Mouse (Mus musculus) midbrain, postnatal 0 days (tissue): Measurements from ENCODE around the gene Usp17lc. TPM values are rescaled to one million over a fixed set of nuclear protein-coding genes. Genes with fewer than 3 reads are reported as not detected.
"Not testable (repeated sequence)": the region's sequence is repeated elsewhere in the genome, so short reads cannot be mapped to it uniquely, and the experiment has no call there.

Experiments used
- ATAC-seq: fragments of 200-750 bp; cut with Nextera tagmentation; 2 replicates; pipeline ENCODE4 v1.8.0; 2017; ENCODE audit warnings: moderate number of reproducible peaks, mild to moderate bottlenecking, moderate TSS enrichment, moderate library complexity; ENCODE audit not compliant: low FRiP score
- DNase-seq: peaks from one replicate; pipeline ENCODE4 v3.0.0-alpha.2; 2015; ENCODE audit warnings: low spot score
- H3K27ac ChIP-seq: fragments of 300-500 bp; sonication (generic); 2 replicates; pipeline ENCODE4 v1.5.1; 2014; ENCODE audit warnings: low read depth, mild to moderate bottlenecking, low read length, mixed read lengths
- H3K27me3 ChIP-seq: fragments of 300-500 bp; sonication (generic); 2 replicates; pipeline ENCODE4 v1.6.1; 2014; ENCODE audit warnings: low read length, control low read depth, mixed read lengths; ENCODE audit not compliant: insufficient read depth
- H3K36me3 ChIP-seq: fragments of 300-500 bp; sonication (generic); 2 replicates; pipeline ENCODE4 v1.6.1; 2014; ENCODE audit warnings: low read length, control low read depth, mixed read lengths; ENCODE audit not compliant: insufficient read depth
- H3K4me1 ChIP-seq: fragments of 300-500 bp; sonication (generic); 2 replicates; pipeline ENCODE4 v1.6.1; 2014; ENCODE audit warnings: mild to moderate bottlenecking, control low read depth, antibody characterized with exemption, low read length, mixed read lengths; ENCODE audit not compliant: insufficient read depth
- H3K4me2 ChIP-seq: fragments of 300-500 bp; sonication (generic); 2 replicates; pipeline ENCODE4 v1.6.1; 2014; ENCODE audit warnings: low read depth, mild to moderate bottlenecking, low read length, mixed read lengths; ENCODE audit not compliant: poor library complexity, severe bottlenecking
- H3K4me3 ChIP-seq: fragments of 300-500 bp; sonication (generic); 2 replicates; pipeline ENCODE4 v1.5.1; 2014; ENCODE audit warnings: low read depth, mild to moderate bottlenecking, low read length, moderate library complexity
- H3K9ac ChIP-seq: fragments of 300-500 bp; sonication (generic); replicated peaks from 2 replicates; pipeline ENCODE4 v1.6.1; 2014; ENCODE audit warnings: mild to moderate bottlenecking, low read length, moderate library complexity, mixed read lengths; ENCODE audit not compliant: poor library complexity, severe bottlenecking
- H3K9me3 ChIP-seq: fragments of 300-500 bp; sonication (generic); 2 replicates; pipeline ENCODE4 v1.6.1; 2016; ENCODE audit warnings: low read length, control low read depth
- CTCF ChIP-seq: IDR thresholded peaks from 2 replicates; pipeline ENCODE4 v1.5.1; 2016; ENCODE audit warnings: antibody characterized with exemption, mild to moderate bottlenecking
- WGBS: fragments of 180-500 bp; shearing (Covaris S2); extraction: QIAGEN DNeasy Blood & Tissue Kit; methylation state at CpG from one replicate; pipeline ENCODE4 v1.1.7; 2014; 5-methylcytosine and 5-hydroxymethylcytosine counted together
- polyA plus RNA-seq: library from polyadenylated mRNA; unstranded; fragments of >200 nt; fragmentation: Nextera tagmentation; extraction: Ambion mirVana; gene quantifications from 2 replicates; pipeline ENCODE4 v1.2.1, GENCODE M21; 2015
- total RNA-seq: library from RNA; depleted of rRNA; stranded (reverse); fragments of >200 nt; gene quantifications from 2 replicates; pipeline ENCODE4 v1.2.3, GENCODE M21; 2014; rRNA removed

Usp17lc gene
- total RNA-seq, result not detected in 2 replicates
- not detected in 2 replicates for polyA plus RNA-seq

DNA sequence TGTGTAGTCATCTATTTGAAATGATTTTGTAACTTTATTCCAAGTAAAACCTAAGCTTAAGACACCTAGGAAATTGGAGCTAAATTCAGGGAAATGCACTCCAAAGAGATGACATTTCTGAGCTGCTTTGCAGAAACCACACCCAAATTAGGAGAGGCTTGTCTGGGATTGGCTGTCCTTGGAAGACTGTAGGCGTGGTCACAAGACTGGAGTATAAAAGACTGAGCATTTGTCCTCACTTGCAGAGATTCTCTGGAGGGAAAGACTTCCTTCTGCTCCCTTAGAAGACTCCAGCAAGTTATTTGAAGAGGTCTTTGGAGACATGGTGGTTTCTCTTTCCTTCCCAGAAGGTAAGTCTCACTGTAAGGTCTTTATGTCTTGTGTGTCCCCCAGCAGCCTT lies at the start of gene Usp17lc:
TSS of gene Usp17lc (plus strand) at position 301 of the 400 bp plus-strand sequence.
- ATAC-seq, H3K9ac ChIP-seq, H3K27ac ChIP-seq, H3K36me3 ChIP-seq, H3K4me1 ChIP-seq, H3K9me3 ChIP-seq, H3K4me2 ChIP-seq, DNase-seq, H3K4me3 ChIP-seq, H3K27me3 ChIP-seq: not testable (repeated sequence)
- WGBS, result 73% methylated on average over 1 of the region's 1 CpGs

DNA sequence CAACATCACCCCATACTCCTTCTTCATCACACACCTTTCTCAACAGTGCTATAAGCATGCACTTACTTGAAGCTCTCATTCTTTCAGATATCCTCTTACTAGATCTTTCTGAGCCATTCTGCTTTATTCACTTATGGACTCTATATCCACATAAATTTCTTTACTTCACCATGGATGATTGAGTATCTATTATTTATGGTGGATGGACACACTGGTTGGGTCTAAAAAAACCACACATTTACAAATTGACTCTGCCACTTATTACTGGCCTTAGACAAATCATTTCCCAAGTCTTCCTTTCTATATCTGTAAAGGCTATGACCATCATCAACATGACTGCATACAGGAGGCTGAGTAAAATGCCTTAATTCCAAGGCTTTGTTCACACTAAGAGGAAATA lies 28.8 kb upstream of the Usp17lc start, which contains the start of gene Olfr603:
TSS of gene Olfr603 (minus strand) at position 101 of the 400 bp plus-strand sequence.
- H3K4me2 ChIP-seq, result no peak within 1 kb of the TSS
- H3K9me3 ChIP-seq, result no peaks in the 10 kb centered on the region
- H3K36me3 ChIP-seq, result no peaks in the 10 kb centered on the region
- DNase-seq (no peak), ATAC-seq (no peak)
- no peak within 1 kb of the TSS for H3K9ac ChIP-seq
- no peak within 1 kb of the TSS for H3K27ac ChIP-seq
- H3K4me1 ChIP-seq, result no peaks in the 10 kb centered on the region
- no peak within 1 kb of the TSS for H3K4me3 ChIP-seq
- TF ChIP-seq CTCF, result no peak
- H3K27me3 ChIP-seq, result no peaks in the 10 kb centered on the region

DNA sequence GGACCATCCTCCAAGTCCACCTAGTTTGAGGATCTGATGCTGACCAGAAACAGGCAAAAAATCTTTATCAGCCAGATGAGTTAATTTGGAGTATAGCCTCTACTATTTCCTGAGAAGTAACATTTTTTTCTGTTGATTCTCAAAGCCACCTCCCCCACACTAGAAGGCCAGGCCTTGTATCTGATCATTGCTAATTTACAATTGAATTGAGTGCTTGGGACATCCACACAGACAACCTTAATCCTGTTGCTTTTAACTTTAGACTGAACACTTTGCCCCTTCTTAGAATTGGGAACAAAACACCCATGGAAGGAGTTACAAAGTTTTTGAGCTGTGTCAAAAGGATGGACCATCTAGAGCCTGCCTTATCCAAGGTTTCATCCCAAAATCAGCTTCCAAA lies 17.1 kb upstream of the Usp17lc start:
- TF ChIP-seq CTCF, result no peak
- H3K27ac ChIP-seq, result no peak overlapping the region
- H3K27me3 ChIP-seq, result no peaks in the 10 kb centered on the region
- ATAC-seq (no peak), DNase-seq (no peak)
- no peak overlapping the region for H3K4me2 ChIP-seq
- H3K4me3 ChIP-seq, result no peak overlapping the region
- H3K9ac ChIP-seq, result no peak overlapping the region
- no peaks in the 10 kb centered on the region for H3K4me1 ChIP-seq
- H3K36me3 ChIP-seq, result no peaks in the 10 kb centered on the region
- H3K9me3 ChIP-seq, result no peaks in the 10 kb centered on the region

DNA sequence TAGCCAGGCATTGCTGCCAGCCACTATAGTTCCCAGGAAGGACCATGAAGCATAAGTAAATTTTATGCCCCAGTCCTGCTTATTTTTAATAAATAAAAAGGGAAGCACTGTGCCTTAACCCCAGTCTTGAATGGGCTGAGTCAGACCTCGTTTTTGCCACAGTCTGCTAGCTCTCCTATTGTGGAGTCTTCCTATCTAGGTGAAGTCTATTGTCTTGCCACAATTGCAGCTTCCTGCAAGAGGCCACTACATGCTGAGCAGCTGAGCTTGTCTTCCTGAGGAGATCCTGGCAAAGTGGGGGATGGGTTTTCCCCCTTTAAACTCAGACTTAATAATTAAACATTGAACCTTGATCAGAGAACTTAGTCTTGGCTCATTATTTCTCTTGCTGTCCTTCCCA lies 15.9 kb upstream of the Usp17lc start:
- H3K27me3 ChIP-seq, result no peaks in the 10 kb centered on the region
- ATAC-seq, result no peak
- no peak overlapping the region for H3K4me3 ChIP-seq
- TF ChIP-seq CTCF, result no peak
- H3K9ac ChIP-seq, result no peak overlapping the region
- no peak overlapping the region for H3K4me2 ChIP-seq
- H3K27ac ChIP-seq, result no peak overlapping the region
- 11% methylated on average over 1 of the region's 1 CpGs for WGBS
- no peak for DNase-seq
- H3K36me3 ChIP-seq, result no peaks in the 10 kb centered on the region
- H3K4me1 ChIP-seq, result no peaks in the 10 kb centered on the region
- H3K9me3 ChIP-seq, result no peaks in the 10 kb centered on the region

DNA sequence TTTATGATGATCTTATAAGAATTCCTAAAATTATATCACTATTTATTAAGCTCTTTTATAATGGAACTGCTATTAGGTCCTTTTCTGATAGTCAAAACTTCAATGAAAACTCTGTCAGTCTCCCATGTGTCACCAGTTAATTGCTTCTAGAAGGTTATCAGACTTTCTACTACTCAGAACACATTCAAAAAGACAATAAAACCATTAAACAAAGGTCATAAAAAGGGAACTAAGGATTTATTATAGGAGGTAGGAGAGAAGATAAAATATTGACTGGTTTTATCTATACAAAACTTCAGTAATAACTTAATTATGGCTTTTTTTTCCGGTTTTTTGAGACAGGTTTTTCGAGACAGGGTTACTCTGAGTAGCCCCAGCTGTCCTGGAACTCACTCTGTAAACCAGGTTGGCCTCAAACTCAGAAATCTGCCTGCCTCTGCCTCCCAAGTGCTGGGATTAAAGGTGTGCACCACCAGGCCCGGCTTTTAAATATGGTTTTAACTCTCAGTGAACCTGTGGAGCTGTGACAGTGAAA lies 8.3 kb upstream of the Usp17lc start:
- not testable (repeated sequence) for H3K9ac ChIP-seq, H3K27me3 ChIP-seq, ATAC-seq, H3K9me3 ChIP-seq, DNase-seq, H3K36me3 ChIP-seq, H3K4me2 ChIP-seq, H3K4me1 ChIP-seq, H3K4me3 ChIP-seq, H3K27ac ChIP-seq
- WGBS, result 80% methylated on average over 3 of the region's 3 CpGs

DNA sequence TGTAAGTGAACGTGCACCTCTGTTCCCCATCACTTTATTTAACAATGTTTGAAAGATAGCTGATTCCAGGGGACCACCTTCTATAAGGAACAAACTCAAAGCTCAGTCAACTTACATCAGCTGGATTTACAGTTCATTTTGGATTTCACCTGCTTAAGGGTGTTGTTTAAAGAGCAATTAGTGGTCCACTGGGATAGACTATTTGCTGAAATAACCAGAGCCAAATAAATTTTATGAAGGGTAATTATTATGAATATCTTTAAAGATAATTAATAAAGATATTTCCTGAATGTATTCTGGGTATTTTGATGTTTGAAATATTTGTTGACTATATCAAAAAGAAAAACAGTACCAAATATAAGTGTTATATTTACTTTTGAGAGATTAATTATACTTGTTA lies 30.5 kb downstream of the Usp17lc start, which contains the start of gene Olfr605:
TSS of gene Olfr605 (minus strand) at position 101 of the 400 bp plus-strand sequence.
- DNase-seq (no peak), ATAC-seq (no peak)
- Histone ChIP-seq H3K27ac (no peak within 1 kb of the TSS), H3K4me2 (no peak within 1 kb of the TSS), H3K4me1 (no peaks in the 10 kb centered on the region), H3K9ac (no peak within 1 kb of the TSS), H3K27me3 (no peaks in the 10 kb centered on the region), H3K36me3 (no peaks in the 10 kb centered on the region), H3K9me3 (no peaks in the 10 kb centered on the region), H3K4me3 (no peak within 1 kb of the TSS)
- TF ChIP-seq CTCF, result no peak
- 84% methylated on average over 1 of the region's 1 CpGs for WGBS
